Mouse (Mus musculus) kidney, postnatal 0 days (tissue): ENCODE data around the gene Fmn2. TPM values are rescaled to one million over a fixed set of nuclear protein-coding genes. Genes with fewer than 3 reads are reported as not detected.

ENCODE experiments used
- ATAC-seq: fragments of 200-750 bp; cut with Nextera tagmentation; replicated peaks from 2 replicates; pipeline ENCODE4 v1.8.0; 2017; ENCODE audit warnings: low read depth, moderate number of reproducible peaks, moderate TSS enrichment, moderate library complexity; ENCODE audit not compliant: low FRiP score
- DNase-seq: peaks from one replicate; pipeline ENCODE4 v3.0.0-alpha.2; 2016; ENCODE audit warnings: low spot score
- H3K27ac ChIP-seq: fragments of 300-500 bp; sonication (generic); 2 replicates; pipeline ENCODE4 v1.5.1; 2014; ENCODE audit warnings: mild to moderate bottlenecking
- H3K27me3 ChIP-seq: fragments of 300-500 bp; sonication (generic); 2 replicates; pipeline ENCODE4 v1.6.1; 2014; ENCODE audit warnings: low read length, mixed read lengths; ENCODE audit not compliant: insufficient read depth
- H3K36me3 ChIP-seq: fragments of 300-500 bp; sonication (generic); 2 replicates; pipeline ENCODE4 v1.6.1; 2014; ENCODE audit warnings: low read length, mixed read lengths; ENCODE audit not compliant: insufficient read depth
- H3K4me1 ChIP-seq: fragments of 300-500 bp; sonication (generic); replicated peaks from 2 replicates; pipeline ENCODE4 v1.6.1; 2014; ENCODE audit warnings: antibody characterized with exemption, low read length, mixed read lengths; ENCODE audit not compliant: insufficient read depth
- H3K4me2 ChIP-seq: fragments of 300-500 bp; sonication (generic); 2 replicates; pipeline ENCODE4 v1.6.1; 2014; ENCODE audit warnings: mild to moderate bottlenecking, low read length, moderate library complexity, mixed read lengths
- H3K4me3 ChIP-seq: fragments of 300-500 bp; sonication (generic); replicated peaks from 2 replicates; pipeline ENCODE4 v1.5.1; 2014; ENCODE audit warnings: low read depth, low read length
- H3K9ac ChIP-seq: fragments of 300-500 bp; sonication (generic); 2 replicates; pipeline ENCODE4 v1.6.1; 2014; ENCODE audit warnings: low read depth, low read length
- H3K9me3 ChIP-seq: fragments of 300-500 bp; sonication (generic); replicated peaks from 2 replicates; pipeline ENCODE4 v1.6.1; 2016; ENCODE audit warnings: low read length, inconsistent platforms, mixed read lengths
- CTCF ChIP-seq: IDR thresholded peaks from 2 replicates; pipeline ENCODE4 v1.5.1; 2016; ENCODE audit warnings: antibody characterized with exemption, low read depth, mild to moderate bottlenecking, moderate library complexity
- WGBS: fragments of 180-500 bp; shearing (Covaris S2); extraction: QIAGEN DNeasy Blood & Tissue Kit; methylation state at CpG from one replicate; pipeline ENCODE4 v1.1.7; 2014; 5-methylcytosine and 5-hydroxymethylcytosine counted together
- polyA plus RNA-seq: library from polyadenylated mRNA; unstranded; fragments of >200 nt; fragmentation: Nextera tagmentation; extraction: Ambion mirVana; gene quantifications from 2 replicates; pipeline ENCODE4 v1.2.1, GENCODE M21; 2015

Gene Fmn2
- polyA plus RNA-seq, 1 experiment from 2014 or later: 0.14 TPM

GRCm38 (mm10) chr1:174553272-174554007 lies 51.8 kb downstream of the Fmn2 start:
- DNase-seq (peak; percentile 62), ATAC-seq (no peak; the same call in 1 of the 2 replicates)
- no peak overlapping the region for H3K4me3 ChIP-seq
- no peak overlapping the region for H3K27ac ChIP-seq
- H3K4me1 ChIP-seq: no peaks in the 10 kb centered on the region
- no peak overlapping the region for H3K4me2 ChIP-seq
- H3K9me3 ChIP-seq: no peaks in the 10 kb centered on the region
- no peaks in the 10 kb centered on the region for H3K36me3 ChIP-seq
- no peaks in the 10 kb centered on the region for H3K27me3 ChIP-seq
- peak; percentile 78 for TF ChIP-seq CTCF
- H3K9ac ChIP-seq: no peak overlapping the region
- WGBS: 28% methylated on average over 2 of the region's 2 CpGs

DNA sequence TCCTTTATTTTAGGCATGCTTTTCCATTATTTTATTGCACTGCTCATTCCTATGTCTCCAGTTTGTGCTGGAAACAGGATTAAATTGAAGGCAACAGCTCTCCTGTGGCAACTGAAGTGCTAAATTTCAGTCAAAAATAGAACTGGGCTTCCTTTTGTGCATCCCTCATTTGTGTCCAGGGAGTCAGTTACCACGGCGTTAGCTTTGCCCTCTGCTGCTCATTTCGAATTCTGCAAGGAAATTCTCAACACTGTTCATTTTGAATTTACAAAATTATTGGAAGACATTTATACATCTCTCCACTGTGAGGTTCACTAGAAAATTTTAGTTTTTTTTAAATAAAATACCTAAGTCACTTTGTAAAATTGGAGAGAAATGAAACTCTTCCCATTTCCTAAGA lies 53.8 kb downstream of the Fmn2 start:
- ATAC-seq (no peak), DNase-seq (no peak)
- H3K27ac ChIP-seq: no peak overlapping the region
- 73% methylated on average over 3 of the region's 3 CpGs for WGBS
- no peak for TF ChIP-seq CTCF
- H3K4me1 ChIP-seq: no peaks in the 10 kb centered on the region
- H3K4me2 ChIP-seq: no peak overlapping the region
- H3K9ac ChIP-seq: no peak overlapping the region
- no peak overlapping the region for H3K4me3 ChIP-seq
- H3K36me3 ChIP-seq: no peaks in the 10 kb centered on the region
- no peaks in the 10 kb centered on the region for H3K9me3 ChIP-seq
- no peaks in the 10 kb centered on the region for H3K27me3 ChIP-seq

- no peak overlapping the region for H3K4me2 ChIP-seq
These were observed 55.6 kb downstream of the Fmn2 start for GRCm38 (mm10) chr1:174557211-174557610.

DNA sequence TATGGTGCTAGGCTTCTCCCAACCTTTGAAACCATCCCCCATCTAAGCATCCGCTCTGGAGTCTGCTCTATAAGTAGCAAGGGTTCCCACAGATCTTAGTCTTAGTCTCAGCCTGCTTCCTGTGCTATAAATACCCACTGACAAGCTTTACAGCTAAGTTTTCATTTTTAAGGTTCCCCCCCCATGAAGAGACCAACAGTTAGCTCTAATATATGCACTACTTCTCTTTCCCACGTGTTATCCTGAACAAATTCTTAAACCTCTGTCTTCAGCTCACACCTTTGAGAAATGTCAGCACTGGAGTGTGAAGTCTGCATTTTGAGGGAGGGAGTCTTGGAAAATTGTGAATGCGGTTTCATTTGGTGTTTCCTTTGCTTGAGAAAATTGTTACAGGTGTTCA lies 56.2 kb downstream of the Fmn2 start:
- DNase-seq (peak; percentile 12), ATAC-seq (no peak)
- no peaks in the 10 kb centered on the region for H3K36me3 ChIP-seq
- no peaks in the 10 kb centered on the region for H3K4me1 ChIP-seq
- no peak overlapping the region for H3K4me3 ChIP-seq
- TF ChIP-seq CTCF: no peak
- H3K4me2 ChIP-seq: no peak overlapping the region
- 56% methylated on average over 3 of the region's 3 CpGs for WGBS
- H3K27ac ChIP-seq: no peak overlapping the region
- H3K9ac ChIP-seq: no peak overlapping the region
- H3K9me3 ChIP-seq: no peaks in the 10 kb centered on the region
- H3K27me3 ChIP-seq: no peaks in the 10 kb centered on the region

More at GRCm38 (mm10) chr1:174557211-174557610, 55.6 kb downstream of the Fmn2 start:
- TF ChIP-seq CTCF: no peak
- H3K27me3 ChIP-seq: no peaks in the 10 kb centered on the region
- H3K4me3 ChIP-seq: no peak overlapping the region
- H3K4me1 ChIP-seq: no peaks in the 10 kb centered on the region
- no peaks in the 10 kb centered on the region for H3K9me3 ChIP-seq
- ATAC-seq: no peak
- 32% methylated on average over 4 of the region's 4 CpGs for WGBS
- no peak for DNase-seq
- no peak overlapping the region for H3K27ac ChIP-seq
- no peak overlapping the region for H3K9ac ChIP-seq
- no peaks in the 10 kb centered on the region for H3K36me3 ChIP-seq

- Histone ChIP-seq H3K4me2 (no peak overlapping the region), H3K36me3 (no peaks in the 10 kb centered on the region), H3K4me3 (no peak overlapping the region), H3K9me3 (no peaks in the 10 kb centered on the region), H3K27ac (no peak overlapping the region), H3K27me3 (no peaks in the 10 kb centered on the region), H3K4me1 (no peaks in the 10 kb centered on the region), H3K9ac (no peak overlapping the region)
- TF ChIP-seq CTCF: no peak
- ATAC-seq (no peak), DNase-seq (no peak)
- WGBS: 59% methylated on average over 2 of the region's 2 CpGs
These were observed 56.9 kb downstream of the Fmn2 start for GRCm38 (mm10) chr1:174558488-174558887.

GRCm38 (mm10) chr1:174564561-174564960 lies 62.9 kb downstream of the Fmn2 start:
- TF ChIP-seq CTCF: no peak
- Histone ChIP-seq H3K27ac (no peak overlapping the region), H3K9me3 (no peaks in the 10 kb centered on the region), H3K9ac (no peak overlapping the region), H3K4me3 (no peak overlapping the region), H3K4me2 (no peak overlapping the region), H3K36me3 (no peaks in the 10 kb centered on the region), H3K4me1 (no peaks in the 10 kb centered on the region), H3K27me3 (no peaks in the 10 kb centered on the region)
- ATAC-seq (no peak), DNase-seq (no peak)
- 86% methylated on average over 6 of the region's 6 CpGs for WGBS

GRCm38 (mm10) chr1:174568609-174569008 lies 67.0 kb downstream of the Fmn2 start:
- Histone ChIP-seq H3K4me3 (no peak overlapping the region), H3K4me1 (no peaks in the 10 kb centered on the region), H3K4me2 (no peak overlapping the region), H3K36me3 (no peaks in the 10 kb centered on the region), H3K9me3 (no peaks in the 10 kb centered on the region), H3K9ac (no peak overlapping the region), H3K27ac (no peak overlapping the region), H3K27me3 (no peaks in the 10 kb centered on the region)
- 83% methylated on average over 3 of the region's 3 CpGs for WGBS
- no peak for ATAC-seq
- no peak for TF ChIP-seq CTCF
- no peak for DNase-seq
